ENCODE assay signal across 8 mouse cellular contexts in the genomic region with DNA sequence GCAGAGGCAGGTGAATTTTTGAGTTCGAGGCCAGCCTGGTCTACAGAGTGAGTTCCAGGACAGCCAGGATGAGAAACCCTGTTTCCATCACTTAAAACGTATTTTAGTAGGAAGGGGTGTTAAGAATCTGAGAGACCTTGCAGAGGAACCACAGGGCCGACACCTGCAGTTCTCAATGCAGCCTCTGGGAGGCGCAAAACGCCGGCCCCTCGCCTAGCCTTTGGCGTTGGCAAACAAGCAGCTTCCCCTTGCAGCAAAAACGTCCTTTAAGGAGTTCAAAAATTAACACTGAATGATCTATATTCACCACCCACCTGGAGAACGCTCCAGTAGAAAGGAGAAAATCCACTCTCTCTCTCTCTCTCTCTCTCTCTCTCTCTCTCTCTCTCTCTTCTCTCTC. TPM values are rescaled to one million over a fixed set of nuclear protein-coding genes. Genes with fewer than 3 reads are reported as not detected.
DNase-seq lines count a peak whose midpoint lies in the region; ATAC-seq and TF ChIP-seq lines count a peak whose summit lies in the region.

No protein-coding gene starts in this region.

- H3K9ac ChIP-seq in midbrain, embryonic 11.5 days (ENCODE audit: low read length): no peak overlapping the region
- no peak overlapping the region for H3K9ac ChIP-seq in midbrain, embryonic 13.5 days (replicated peaks)

- peaks cover 38% of the 10 kb centered on the region for H3K4me1 ChIP-seq in midbrain, embryonic 11.5 days (ENCODE audit: control insufficient read depth, insufficient read depth, low read length)
- H3K4me1 ChIP-seq in midbrain, embryonic 13.5 days (replicated peaks): peaks cover 73% of the 10 kb centered on the region
- peaks cover 7% of the 10 kb centered on the region; the same call in 1 of the 2 replicates for H3K4me1 ChIP-seq in lung, adult 2 months (ENCODE audit: control insufficient read depth, insufficient read depth, low read length)

- WGBS in midbrain, embryonic 11.5 days: 18% methylated on average over 10 of the region's 10 CpGs
- 16% methylated on average over 10 of the region's 10 CpGs for WGBS in midbrain, embryonic 13.5 days
- WGBS in lung, adult 2 months: 11% methylated on average over 10 of the region's 10 CpGs

- no peak overlapping the region for H3K4me3 ChIP-seq in midbrain, embryonic 11.5 days (ENCODE audit: low read depth, low read length)
- H3K4me3 ChIP-seq in midbrain, embryonic 13.5 days (replicated peaks): no peak overlapping the region
- no peak overlapping the region for H3K4me3 ChIP-seq in lung, adult 2 months (replicated peaks; ENCODE audit: extremely low read depth, low read depth, low read length)

- H3K27me3 ChIP-seq in midbrain, embryonic 11.5 days (ENCODE audit: control insufficient read depth, insufficient read depth, low read length): peaks cover 48% of the 10 kb centered on the region
- peaks cover 47% of the 10 kb centered on the region for H3K27me3 ChIP-seq in midbrain, embryonic 13.5 days

- H3K4me2 ChIP-seq in midbrain, embryonic 11.5 days: no peak overlapping the region
- no peak overlapping the region for H3K4me2 ChIP-seq in midbrain, embryonic 13.5 days (replicated peaks)

- DNase-seq in midbrain, embryonic 11.5 days (ENCODE audit: low spot score, missing footprints): peak; percentile 98
- peak; percentile 65 for DNase-seq in c-Kit-positive CD71-positive TER-119-negative erythroid progenitor cells, embryonic 14.5 days (ENCODE audit: low read depth)
- peak; percentile 86 for DNase-seq in gastrocnemius, postnatal 10 days
- DNase-seq in kidney, adult 9 months: peak; percentile 78
- DNase-seq in lung, adult 2 months: peak; percentile 76
- peak; percentile 51 for DNase-seq in right cerebral cortex, adult 18-20 months
- DNase-seq in urinary bladder, postnatal 25 days (ENCODE audit: low spot score): peak; percentile 67

- no peak overlapping the region for H3K27ac ChIP-seq in midbrain, embryonic 11.5 days (ENCODE audit: low read depth, low read length)
- no peak overlapping the region for H3K27ac ChIP-seq in midbrain, embryonic 13.5 days

- peak; percentile 78 for TF ChIP-seq CTCF in lung, adult 2 months (IDR thresholded peaks at IDR 0.05; ENCODE audit: insufficient read depth, low read length)

- no peaks in the 10 kb centered on the region for H3K9me3 ChIP-seq in midbrain, embryonic 11.5 days (ENCODE audit: control insufficient read depth, low read length)
- no peaks in the 10 kb centered on the region for H3K9me3 ChIP-seq in midbrain, embryonic 13.5 days

- no peak for TF ChIP-seq POLR2A in lung, adult 2 months (IDR thresholded peaks at IDR 0.05; ENCODE audit: borderline replicate concordance, extremely low read depth, low read depth, low read length)

- ATAC-seq in midbrain, embryonic 11.5 days (ENCODE audit: low FRiP score): no peak
- ATAC-seq in midbrain, embryonic 13.5 days: no peak

- no peaks in the 10 kb centered on the region for H3K36me3 ChIP-seq in midbrain, embryonic 11.5 days (ENCODE audit: control insufficient read depth, insufficient read depth, low read length)
- H3K36me3 ChIP-seq in midbrain, embryonic 13.5 days: no peaks in the 10 kb centered on the region

RNA-seq across cellular contexts. Expression of a gene that starts 1.8 kb away (rescaled TPM):
- 252 and 256 TPM in 2 replicates for polyA plus RNA-seq in midbrain, embryonic 11.5 days (2014; fragmentation: Nextera tagmentation; extraction: Ambion mirVana)
- 203 and 222 TPM in 2 replicates for polyA plus RNA-seq in midbrain, embryonic 13.5 days (2015; fragmentation: Nextera tagmentation; extraction: Ambion mirVana)
- 10 to 100 TPM in 1 of 2 experiments, 1 to 10 TPM in 1; 8.5 to 33.5 TPM for total RNA-seq in gastrocnemius, postnatal 10 days (2021)
- 43.5 and 60.1 TPM in 2 replicates for polyA plus RNA-seq in lung, adult 2 months (2012; rRNA removed)

RNA-seq across cellular contexts. Expression of a gene that starts 51.1 kb away (rescaled TPM):
- 4.9 and 5.0 TPM in 2 replicates for polyA plus RNA-seq in midbrain, embryonic 11.5 days (2014; fragmentation: Nextera tagmentation; extraction: Ambion mirVana)
- polyA plus RNA-seq in midbrain, embryonic 13.5 days (2015; fragmentation: Nextera tagmentation; extraction: Ambion mirVana): 7.1 and 7.8 TPM in 2 replicates
- total RNA-seq in gastrocnemius, postnatal 10 days (2021): 100 to 1,000 TPM; 125 to 130 TPM
- polyA plus RNA-seq in lung, adult 2 months (2012; rRNA removed): 15.0 and 23.3 TPM in 2 replicates
